In the genomic region with DNA sequence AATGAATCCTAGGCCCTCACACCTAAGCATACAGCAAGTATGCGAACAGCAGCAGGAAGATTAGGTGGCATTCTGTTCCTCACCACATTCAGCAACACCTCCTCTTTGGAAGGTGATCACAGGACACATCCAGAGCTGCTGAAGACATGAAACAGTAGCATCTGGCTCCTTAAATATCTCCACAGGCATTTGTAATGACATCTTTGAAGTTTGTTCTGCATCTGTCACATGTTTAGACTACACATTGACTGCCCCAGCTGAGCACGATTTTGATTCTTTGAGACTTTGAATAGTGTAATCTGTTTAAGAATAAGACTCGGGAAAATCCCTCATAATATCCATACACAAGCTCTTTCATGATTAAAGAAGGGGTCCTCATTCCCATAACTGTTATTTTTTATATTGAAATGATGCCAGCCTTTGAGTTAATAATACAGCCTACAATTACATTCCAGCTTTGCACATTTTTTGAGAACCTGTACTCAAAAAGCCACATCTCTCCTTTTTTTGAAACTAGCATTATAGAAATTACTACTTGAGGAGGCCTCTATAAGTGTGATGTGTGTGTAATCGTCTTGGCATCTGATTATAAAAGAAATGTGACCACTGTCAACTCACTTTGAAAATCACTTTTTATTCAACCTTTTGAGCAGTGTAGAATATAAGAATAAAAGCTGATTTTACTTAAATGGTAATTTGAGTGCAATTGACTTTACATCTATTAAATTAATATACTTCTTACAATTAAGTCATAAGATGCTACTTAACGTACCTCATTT, we compare ENCODE assay signal across 22 mouse cellular contexts.
A peak's percentile ranks its signal among the peaks of the same experiment; 100 is the strongest.
DNase-seq lines count a peak whose midpoint lies in the region; ATAC-seq and TF ChIP-seq lines count a peak whose summit lies in the region.
"Had no signal": no experiment of that assay in that cellular context is flagged by ENCODE, and none has a peak within 500 bp of the region (broad histone marks: within the 10 kb centered on the region; RNA-seq: fewer than 3 reads in every experiment).

No protein-coding gene starts in this region.

- peak; percentile 16; the same call in 1 of the 2 replicates for ATAC-seq in forebrain, postnatal 0 days
- ATAC-seq in midbrain, embryonic 14.5 days (ENCODE audit: low FRiP score, low TSS enrichment): peak; percentile 63; the same call in 1 of the 2 replicates
- no peak for ATAC-seq in activated CD4-positive, CD25-positive, alpha-beta regulatory T cell, adult 4 months
- no peak for ATAC-seq in hindbrain, embryonic 11.5 days (ENCODE audit: low FRiP score)
- ATAC-seq: hindbrain, embryonic 16.5 days; inflammation-experienced regulatory T-cells, adult 6 months; intestine, postnatal 0 days had no signal

- no peak for TF ChIP-seq POLR2A in brain, embryonic 14.5 days (IDR thresholded peaks at IDR 0.05; ENCODE audit: borderline replicate concordance, extremely low read depth, insufficient read depth, insufficient read length, poor library complexity, severe bottlenecking)

- WGBS in forebrain, postnatal 0 days: 57% methylated on average over 5 of the region's 5 CpGs
- WGBS in midbrain, embryonic 14.5 days: 31% methylated on average over 5 of the region's 5 CpGs
- WGBS in hindbrain, embryonic 11.5 days: 81% methylated on average over 5 of the region's 5 CpGs

- no peaks in the 10 kb centered on the region for H3K4me1 ChIP-seq in forebrain, postnatal 0 days (ENCODE audit: insufficient read depth)
- H3K4me1 ChIP-seq in midbrain, embryonic 14.5 days (ENCODE audit: control insufficient read depth, insufficient read depth, low read length): no peaks in the 10 kb centered on the region
- no peaks in the 10 kb centered on the region for H3K4me1 ChIP-seq in hindbrain, embryonic 11.5 days (replicated peaks; ENCODE audit: control insufficient read depth, insufficient read depth, low read length)
- H3K4me1 ChIP-seq: embryonic facial prominence, embryonic 12.5 days; heart, embryonic 13.5 days; hindbrain, embryonic 12.5 days had no signal

- H3K36me3 ChIP-seq in forebrain, postnatal 0 days (ENCODE audit: insufficient read depth): no peaks in the 10 kb centered on the region
- H3K36me3 ChIP-seq in midbrain, embryonic 14.5 days (ENCODE audit: control insufficient read depth, insufficient read depth, low read length): no peaks in the 10 kb centered on the region
- H3K36me3 ChIP-seq in hindbrain, embryonic 11.5 days (ENCODE audit: control insufficient read depth, insufficient read depth, low read length): no peaks in the 10 kb centered on the region
- H3K36me3 ChIP-seq: embryonic facial prominence, embryonic 12.5 days; G1E; heart, embryonic 13.5 days; hindbrain, embryonic 12.5 days had no signal

- no peak overlapping the region for H3K27ac ChIP-seq in forebrain, postnatal 0 days (ENCODE audit: low read depth, low read length)
- H3K27ac ChIP-seq in midbrain, embryonic 14.5 days (replicated peaks; ENCODE audit: low read depth, low read length): no peak overlapping the region
- H3K27ac ChIP-seq in hindbrain, embryonic 11.5 days (ENCODE audit: low read depth, low read length): no peak overlapping the region
- H3K27ac ChIP-seq: embryonic facial prominence, embryonic 12.5 days; gastrocnemius, adult 2 months; heart, embryonic 13.5 days; hindbrain, embryonic 12.5 days had no signal

- H3K9me3 ChIP-seq in forebrain, postnatal 0 days (ENCODE audit: low read length): no peaks in the 10 kb centered on the region
- no peaks in the 10 kb centered on the region for H3K9me3 ChIP-seq in midbrain, embryonic 14.5 days (ENCODE audit: control insufficient read depth, low read length)
- H3K9me3 ChIP-seq in hindbrain, embryonic 11.5 days (ENCODE audit: control insufficient read depth, low read length): no peaks in the 10 kb centered on the region
- H3K9me3 ChIP-seq: embryonic facial prominence, embryonic 12.5 days; G1E; heart, embryonic 13.5 days; hindbrain, embryonic 12.5 days had no signal

- no peaks in the 10 kb centered on the region for H3K27me3 ChIP-seq in forebrain, postnatal 0 days (ENCODE audit: insufficient read depth, low read length)
- H3K27me3 ChIP-seq in midbrain, embryonic 14.5 days (ENCODE audit: control insufficient read depth, insufficient read depth, low read length): no peaks in the 10 kb centered on the region
- H3K27me3 ChIP-seq in hindbrain, embryonic 11.5 days (ENCODE audit: control insufficient read depth, insufficient read depth, low read length): no peaks in the 10 kb centered on the region
- H3K27me3 ChIP-seq: embryonic facial prominence, embryonic 12.5 days; heart, embryonic 13.5 days; hindbrain, embryonic 12.5 days had no signal

- H3K4me2 ChIP-seq in forebrain, postnatal 0 days (ENCODE audit: low read depth): no peak overlapping the region
- no peak overlapping the region for H3K4me2 ChIP-seq in midbrain, embryonic 14.5 days (ENCODE audit: low read length)
- H3K4me2 ChIP-seq in hindbrain, embryonic 11.5 days (replicated peaks; ENCODE audit: low read depth, low read length): no peak overlapping the region
- H3K4me2 ChIP-seq: embryonic facial prominence, embryonic 12.5 days; heart, embryonic 13.5 days; hindbrain, embryonic 12.5 days had no signal

- no peak for TF ChIP-seq CTCF in brain, embryonic 14.5 days (IDR thresholded peaks at IDR 0.05; ENCODE audit: borderline replicate concordance, extremely low read depth, insufficient read depth, insufficient read length)
- no peak for TF ChIP-seq CTCF in forebrain, postnatal 0 days (IDR thresholded peaks at IDR 0.05; ENCODE audit: low read depth)

- peak; percentile 3 for DNase-seq in brain, adult 2 months (ENCODE audit: low read depth, low spot score)
- DNase-seq in brain, embryonic 14.5 days (ENCODE audit: low read depth): peak; percentile 71
- no peak for DNase-seq in forebrain, postnatal 0 days
- DNase-seq in midbrain, embryonic 14.5 days: peak; percentile 31
- DNase-seq in hindbrain, embryonic 11.5 days (ENCODE audit: low spot score): no peak
- DNase-seq in adrenal gland, postnatal 14 days: no peak
- DNase-seq in gastrocnemius, postnatal 4 days (ENCODE audit: low spot score in 2 of 2): no peak
- DNase-seq: adrenal gland, postnatal 10 days; cerebellum, adult 2 months; cerebellum, postnatal 10 days; gastrocnemius, adult 2 months; gastrocnemius, postnatal 25 days; heart, adult 11 months; heart, postnatal 36 days had no signal

- H3K4me3 ChIP-seq in forebrain, postnatal 0 days (ENCODE audit: low read depth, low read length): no peak overlapping the region
- H3K4me3 ChIP-seq in midbrain, embryonic 14.5 days (replicated peaks; ENCODE audit: low read depth, low read length): no peak overlapping the region
- H3K4me3 ChIP-seq in hindbrain, embryonic 11.5 days (ENCODE audit: low read depth, low read length): no peak overlapping the region
- H3K4me3 ChIP-seq: embryonic facial prominence, embryonic 12.5 days; gastrocnemius, adult 2 months; heart, embryonic 13.5 days; hindbrain, embryonic 12.5 days had no signal

- H3K9ac ChIP-seq in forebrain, postnatal 0 days: no peak overlapping the region
- H3K9ac ChIP-seq in midbrain, embryonic 14.5 days (replicated peaks; ENCODE audit: low read length): no peak overlapping the region
- H3K9ac ChIP-seq in hindbrain, embryonic 11.5 days (ENCODE audit: low read depth, low read length): no peak overlapping the region
- H3K9ac ChIP-seq: embryonic facial prominence, embryonic 12.5 days; heart, embryonic 13.5 days; hindbrain, embryonic 12.5 days had no signal

Comparison
In these comparisons a context has a peak if more than half of its experiments do, and no peak if none do; other contexts are left out.
1. DNase-seq: peak in brain, adult 2 months (single experiment), brain, embryonic 14.5 days (single experiment) and midbrain, embryonic 14.5 days (single experiment); none in forebrain, postnatal 0 days (single experiment), hindbrain, embryonic 11.5 days (single experiment), adrenal gland, postnatal 14 days (single experiment) and gastrocnemius, postnatal 4 days (0 of 2).
2. ATAC-seq: peak in forebrain, postnatal 0 days (single experiment) and midbrain, embryonic 14.5 days (single experiment); none in activated CD4-positive, CD25-positive, alpha-beta regulatory T cell, adult 4 months (single experiment) and hindbrain, embryonic 11.5 days (single experiment).